Mouse (Mus musculus) thymus, postnatal 36 days (tissue): ENCODE data around the gene Gm28048.
A peak's percentile ranks its signal among the peaks of the same experiment; 100 is the strongest.

Source experiments
- DNase-seq, 2 experiments: peaks; one replicate each; pipeline ENCODE4 v3.0.0; 2022; ENCODE audit warnings: mixed read lengths in 2 of 2

Gene Gm28048

GRCm38 (mm10) chr11:22883676-22884075 lies 98.2 kb downstream of the Gm28048 start:
- DNase-seq, result no peak

DNA sequence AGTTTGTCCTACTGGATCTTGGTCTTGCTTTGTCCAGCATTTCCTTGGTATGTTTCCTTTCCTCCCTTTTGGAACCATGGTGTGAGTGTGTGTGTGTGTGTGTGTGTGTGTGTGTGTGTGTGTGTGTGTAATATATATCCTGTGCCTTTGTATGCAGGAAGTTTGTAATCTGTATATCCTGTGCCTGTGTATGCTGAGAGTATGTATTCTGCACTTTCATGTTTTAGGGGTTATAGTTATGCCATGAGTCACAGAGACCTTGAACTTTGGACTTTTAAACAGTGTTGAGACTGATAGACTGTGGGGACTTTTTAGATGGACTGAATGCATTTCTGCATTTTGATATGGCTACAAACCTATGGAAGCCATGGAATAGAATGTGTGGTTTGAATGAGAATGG lies 99.0 kb downstream of the Gm28048 start:
- no peak for DNase-seq

DNA sequence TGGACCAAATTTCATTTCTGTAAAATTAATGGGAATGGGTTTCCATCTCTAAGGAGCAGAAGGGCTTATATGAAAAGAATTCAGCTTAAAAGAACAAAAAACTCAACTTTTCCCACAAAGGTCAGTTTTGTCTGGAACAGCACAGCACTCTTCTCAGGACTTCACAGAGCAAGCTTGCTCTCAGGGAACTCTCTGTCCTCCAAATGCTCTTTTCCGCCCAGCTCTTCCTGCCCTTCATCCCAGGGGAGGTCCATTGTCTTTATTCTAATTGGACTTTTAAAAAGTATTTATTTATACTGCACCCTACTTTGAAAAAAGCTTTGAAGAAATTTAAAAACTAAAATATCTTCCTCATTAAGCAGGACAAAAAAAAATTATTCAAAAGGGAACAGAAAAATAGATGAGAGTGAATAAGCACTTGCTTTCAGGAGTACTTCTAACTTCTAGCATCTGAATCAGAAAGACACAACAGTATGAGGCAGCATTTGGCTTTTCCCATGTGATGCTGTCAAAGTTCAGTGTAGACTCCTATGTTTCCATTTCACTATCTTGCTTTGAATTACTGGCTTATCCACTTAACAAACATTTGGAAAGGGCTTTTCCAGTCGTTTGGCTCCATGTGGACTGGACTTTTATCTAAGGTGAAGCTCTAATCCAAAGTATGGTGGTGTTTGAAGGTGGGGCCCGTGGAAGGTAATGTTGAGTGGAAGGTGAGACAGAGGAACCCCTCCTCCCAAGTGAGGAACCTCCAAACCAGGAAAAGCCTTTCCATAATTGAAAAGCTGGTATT lies 101.3 kb downstream of the Gm28048 start:
- DNase-seq, result no peak

DNA sequence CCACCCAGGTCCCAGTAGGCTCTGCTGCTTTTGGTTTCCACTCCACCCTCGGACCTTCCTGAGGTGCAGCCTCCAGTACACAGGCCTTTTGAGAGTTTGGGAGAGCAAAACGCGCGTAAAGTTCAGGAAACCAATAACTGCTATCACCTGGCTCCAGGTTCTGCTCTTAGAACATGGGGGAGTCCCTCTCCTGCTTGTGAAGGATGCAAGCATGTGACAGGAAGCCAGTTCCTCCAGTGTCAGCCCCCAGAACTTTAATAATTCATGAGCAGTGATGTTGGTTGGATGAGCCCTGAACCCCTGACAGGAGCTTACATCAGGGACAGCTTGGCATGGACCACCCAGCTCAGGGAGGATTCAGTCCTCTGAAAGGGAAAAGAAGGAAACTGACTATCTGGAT lies 102.2 kb downstream of the Gm28048 start:
- no peak for DNase-seq

- no peak for DNase-seq
Observed at GRCm38 (mm10) chr11:22876680-22877330, 105.1 kb downstream of the Gm28048 start.

GRCm38 (mm10) chr11:22875279-22875678 lies 106.6 kb downstream of the Gm28048 start:
- DNase-seq, result no peak

DNA sequence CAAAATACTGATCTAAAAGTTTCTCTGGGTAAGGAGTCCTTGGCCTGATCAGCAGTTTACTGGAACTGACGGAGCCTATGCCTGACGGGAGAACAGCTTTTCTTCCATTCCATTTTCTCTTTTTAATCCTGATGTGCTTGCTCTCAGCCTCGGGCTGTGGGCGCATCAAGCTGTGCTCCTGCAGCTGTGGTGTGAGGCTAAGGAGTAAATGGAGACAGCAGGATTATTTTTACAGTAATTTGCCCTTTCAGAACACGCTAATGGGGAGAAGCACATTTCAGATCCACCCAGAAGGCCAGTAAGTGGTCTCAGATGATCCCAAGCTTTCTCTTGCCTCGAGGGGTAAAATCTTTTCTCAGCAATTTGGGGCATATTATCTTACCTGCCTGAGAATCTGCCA lies 107.1 kb downstream of the Gm28048 start:
- no peak for DNase-seq

- DNase-seq, result no peak
Observed at GRCm38 (mm10) chr11:22873383-22873782, 108.5 kb downstream of the Gm28048 start.

- no peak for DNase-seq
Observed at GRCm38 (mm10) chr11:22872307-22872680, 109.6 kb downstream of the Gm28048 start.

DNA sequence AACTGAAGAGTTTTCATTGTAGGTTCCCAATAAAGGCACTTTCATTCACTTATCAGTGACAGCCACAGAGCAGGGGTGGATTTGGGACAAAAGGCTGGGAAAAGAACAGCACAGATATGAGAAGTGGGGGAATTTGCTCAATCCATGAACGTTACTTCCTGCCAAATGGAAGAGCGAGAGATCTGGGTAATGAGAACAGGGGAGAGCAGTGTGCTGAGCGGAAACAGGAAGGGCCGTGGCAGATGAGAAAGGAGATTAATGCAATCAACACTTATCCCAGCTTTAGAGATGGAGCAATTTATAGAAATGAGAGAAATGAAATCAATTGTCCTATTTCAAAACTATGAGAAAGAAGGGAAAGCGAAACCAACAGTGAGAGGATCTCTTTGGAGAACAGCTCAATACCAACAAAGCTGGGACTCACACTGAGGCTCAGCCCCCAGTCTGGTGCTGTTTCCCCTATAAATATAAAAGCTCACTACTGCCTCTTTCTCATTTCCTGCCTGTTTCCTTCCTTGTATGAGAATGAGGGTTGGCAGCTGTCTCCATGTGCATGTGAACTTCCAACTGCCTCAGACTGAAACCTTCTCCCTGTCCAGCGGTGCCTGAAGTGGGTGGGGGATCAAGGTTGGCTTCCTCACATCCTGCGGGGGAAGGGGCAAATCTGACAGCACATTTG lies 110.1 kb downstream of the Gm28048 start:
- peak in 1 of 2 experiments; percentile 32 for DNase-seq

DNA sequence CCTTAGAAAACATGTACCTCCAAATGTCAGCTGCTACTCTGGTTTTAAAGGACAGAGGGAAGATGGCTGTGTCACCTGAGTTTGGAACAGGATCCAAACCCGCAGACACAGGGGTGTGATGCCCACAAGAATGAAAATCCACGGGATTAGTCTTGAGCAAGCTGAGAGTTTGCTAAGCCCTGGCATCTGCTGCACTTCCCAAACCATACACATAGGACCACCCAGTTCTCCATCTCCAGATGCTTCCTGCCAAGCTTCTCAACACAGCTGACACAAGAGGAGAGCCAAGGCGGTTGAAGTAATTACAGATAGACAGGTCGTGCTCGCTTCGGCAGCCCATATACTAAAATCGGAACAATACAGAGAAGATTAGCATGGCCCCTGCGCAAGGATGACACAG lies 113.3 kb downstream of the Gm28048 start:
- DNase-seq, result no peak

DNA sequence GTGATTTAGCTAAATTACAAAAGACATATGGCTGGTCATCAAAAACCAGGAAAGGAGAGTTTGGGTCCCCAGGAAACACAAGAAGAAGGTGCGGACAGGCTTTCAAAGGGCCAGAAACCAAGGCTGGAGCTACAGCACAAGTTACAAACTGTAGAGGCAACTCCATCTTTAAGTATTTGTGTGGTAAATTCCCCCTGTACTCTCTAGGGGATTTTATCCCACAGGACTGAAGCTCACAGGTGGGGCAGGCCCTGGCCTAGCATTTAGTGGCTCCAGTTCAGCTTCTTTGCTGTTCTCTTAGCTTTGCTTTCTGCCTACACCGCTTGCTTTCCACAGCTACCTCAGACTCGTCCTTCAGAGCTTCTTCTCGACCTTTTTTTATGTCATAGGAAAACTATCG lies 114.2 kb downstream of the Gm28048 start:
- DNase-seq, result no peak

GRCm38 (mm10) chr11:22865635-22866246 lies 116.1 kb downstream of the Gm28048 start:
- DNase-seq, result no peak

GRCm38 (mm10) chr11:22864305-22865060 lies 117.4 kb downstream of the Gm28048 start:
- DNase-seq, result no peak

- DNase-seq, result no peak
Observed at GRCm38 (mm10) chr11:22863581-22863980, 118.3 kb downstream of the Gm28048 start.

GRCm38 (mm10) chr11:22861315-22861714 lies 120.6 kb downstream of the Gm28048 start:
- DNase-seq, result no peak

GRCm38 (mm10) chr11:22860335-22861227 lies 121.3 kb downstream of the Gm28048 start, which contains the start of gene B3gnt2:
TSS of gene B3gnt2 (minus strand) at chr11:22860961.
- peak; percentile 64 to 75 for DNase-seq

DNA sequence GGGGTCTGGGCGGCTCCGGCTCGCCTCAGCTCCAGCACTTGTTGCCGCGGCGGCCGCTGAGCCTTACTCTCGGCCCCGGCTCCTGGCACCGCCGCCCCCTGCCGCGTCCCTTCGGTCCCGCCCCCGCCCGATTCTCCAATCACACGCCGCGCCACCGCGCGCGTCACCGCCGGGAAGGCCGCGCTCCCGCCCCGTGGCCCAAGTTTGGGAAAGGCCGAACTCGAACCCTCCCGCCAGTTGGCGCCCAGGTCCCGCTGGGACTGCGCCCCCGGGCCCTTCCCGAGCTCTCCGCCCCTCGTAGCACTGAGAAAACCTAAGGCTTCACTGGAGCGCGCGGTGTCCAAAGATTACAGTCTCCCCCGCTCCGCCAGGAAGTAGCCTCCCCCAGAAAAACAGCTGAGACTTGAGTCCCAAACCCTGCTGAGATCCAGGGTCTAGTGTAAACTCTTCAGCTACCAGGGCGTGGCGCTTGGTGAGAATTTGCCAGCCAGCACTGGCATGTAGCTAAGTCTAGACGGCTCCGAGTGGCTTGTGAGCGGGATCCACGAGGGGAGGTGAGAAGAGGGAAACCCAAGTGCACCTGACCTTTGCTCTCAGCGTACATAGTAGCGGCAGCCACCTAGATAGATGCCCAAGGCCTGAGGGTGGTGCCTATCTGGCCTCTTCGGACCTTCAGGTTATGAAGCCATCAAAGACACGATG lies 122.1 kb downstream of the Gm28048 start:
- peak; percentile 91 for DNase-seq

- DNase-seq, result no peak
Observed at GRCm38 (mm10) chr11:22859301-22859632, 122.6 kb downstream of the Gm28048 start.

DNA sequence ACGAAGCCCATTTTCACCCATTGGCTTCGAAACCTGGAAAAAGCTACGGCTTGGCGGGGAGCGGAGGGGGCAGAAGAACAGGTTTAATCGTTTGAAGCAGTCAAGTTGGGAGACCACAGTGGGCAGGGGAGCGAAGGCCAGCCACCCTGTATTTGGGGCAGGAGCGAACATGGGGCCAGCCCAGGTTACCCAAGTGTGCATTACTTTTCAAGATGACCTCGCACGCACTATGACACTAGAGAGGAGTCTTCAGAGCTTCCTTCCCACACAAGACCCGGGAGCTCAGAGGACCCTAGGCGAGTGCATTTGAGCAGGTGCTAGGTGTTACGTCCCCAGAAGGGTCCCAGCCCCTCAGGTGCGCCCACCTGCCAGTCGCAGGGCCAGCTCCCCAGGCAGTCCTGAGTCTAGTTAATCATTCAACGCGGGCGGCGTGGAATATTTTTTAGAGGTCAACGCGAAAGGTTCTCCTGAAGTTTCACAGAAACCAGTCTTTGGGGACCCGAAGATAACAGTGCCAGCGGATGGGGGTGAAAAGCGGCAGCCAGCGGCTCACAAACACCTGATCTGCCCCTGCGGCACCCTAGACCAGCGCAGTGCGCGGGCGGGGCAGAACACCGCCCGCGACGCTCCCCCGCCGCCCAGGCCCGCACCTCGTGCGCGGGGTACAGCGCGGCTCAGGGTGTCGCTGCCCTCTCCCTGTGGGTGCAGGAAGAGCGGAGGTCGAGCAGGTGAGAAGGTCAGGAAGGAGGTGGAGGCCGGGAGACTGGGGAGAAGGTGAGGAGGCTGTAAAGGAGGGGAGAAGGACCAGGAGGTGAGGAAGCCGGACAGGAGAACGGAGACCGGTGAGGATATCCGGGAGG lies 123.2 kb downstream of the Gm28048 start:
- peak; percentile 60 to 66 for DNase-seq
